17 mouse cellular contexts compared by ENCODE assay signal in genomic region chr8:89658998-89659944, GRCm38 (mm10).
A peak's percentile ranks its signal among the peaks of the same experiment; 100 is the strongest.
DNase-seq lines count a peak whose midpoint lies in the region; ATAC-seq and TF ChIP-seq lines count a peak whose summit lies in the region.
"Had no signal": no experiment of that assay in that cellular context is flagged by ENCODE, and none has a peak within 500 bp of the region (broad histone marks: within the 10 kb centered on the region; RNA-seq: fewer than 3 reads in every experiment).

No protein-coding gene starts in this region.

- H3K27ac ChIP-seq in heart, embryonic 12.5 days (ENCODE audit: poor library complexity, severe bottlenecking), result no peak overlapping the region
- H3K27ac ChIP-seq in kidney, postnatal 0 days, result peak overlapping the region; percentile 68
- no peak overlapping the region for H3K27ac ChIP-seq in embryonic facial prominence, embryonic 13.5 days
- H3K27ac ChIP-seq in neural tube, embryonic 11.5 days (ENCODE audit: low read depth, low read length), result no peak overlapping the region
- no peak overlapping the region for H3K27ac ChIP-seq in forebrain, embryonic 12.5 days
- H3K27ac ChIP-seq: hindbrain, embryonic 13.5 days; midbrain, embryonic 10.5 days had no signal

- no peak for DNase-seq in heart, postnatal 4 days
- DNase-seq in kidney, postnatal 0 days (ENCODE audit: low spot score), result peak; percentile 84
- DNase-seq in kidney, postnatal 25 days, result no peak
- no peak for DNase-seq in neural tube, embryonic 11.5 days (ENCODE audit: low spot score)
- no peak for DNase-seq in spleen, postnatal 4 days (ENCODE audit: low spot score in 2 of 2)
- DNase-seq: cerebellum, adult 11-12 months; kidney, postnatal 10 days; layer of hippocampus, postnatal 36 days; liver; right cerebral cortex, adult 18-20 months; spleen, adult 18-20 months had no signal

- H3K36me3 ChIP-seq in heart, embryonic 12.5 days, result no peaks in the 10 kb centered on the region
- H3K36me3 ChIP-seq in kidney, postnatal 0 days (ENCODE audit: insufficient read depth, low read length), result no peaks in the 10 kb centered on the region
- no peaks in the 10 kb centered on the region for H3K36me3 ChIP-seq in embryonic facial prominence, embryonic 13.5 days
- H3K36me3 ChIP-seq in neural tube, embryonic 11.5 days (ENCODE audit: control insufficient read depth, insufficient read depth, low read length), result no peaks in the 10 kb centered on the region
- no peaks in the 10 kb centered on the region for H3K36me3 ChIP-seq in forebrain, embryonic 12.5 days (replicated peaks)
- H3K36me3 ChIP-seq: hindbrain, embryonic 13.5 days; midbrain, embryonic 10.5 days had no signal

- no peak for TF ChIP-seq CTCF in kidney, postnatal 0 days (IDR thresholded peaks at IDR 0.05; ENCODE audit: low read depth)

- H3K9ac ChIP-seq in heart, embryonic 12.5 days, result no peak overlapping the region
- no peak overlapping the region for H3K9ac ChIP-seq in kidney, postnatal 0 days (ENCODE audit: low read depth, low read length)
- no peak overlapping the region for H3K9ac ChIP-seq in embryonic facial prominence, embryonic 13.5 days
- no peak overlapping the region for H3K9ac ChIP-seq in neural tube, embryonic 11.5 days (ENCODE audit: low read length)
- H3K9ac ChIP-seq in forebrain, embryonic 12.5 days, result no peak overlapping the region
- H3K9ac ChIP-seq: hindbrain, embryonic 13.5 days had no signal

- H3K9me3 ChIP-seq in heart, embryonic 12.5 days (replicated peaks), result no peaks in the 10 kb centered on the region
- no peaks in the 10 kb centered on the region for H3K9me3 ChIP-seq in kidney, postnatal 0 days (replicated peaks; ENCODE audit: low read length)
- H3K9me3 ChIP-seq in embryonic facial prominence, embryonic 13.5 days, result no peaks in the 10 kb centered on the region
- H3K9me3 ChIP-seq in neural tube, embryonic 11.5 days (ENCODE audit: control insufficient read depth, low read length), result no peaks in the 10 kb centered on the region
- no peaks in the 10 kb centered on the region for H3K9me3 ChIP-seq in forebrain, embryonic 12.5 days
- H3K9me3 ChIP-seq: hindbrain, embryonic 13.5 days; midbrain, embryonic 10.5 days had no signal

- peaks cover 10% of the 10 kb centered on the region; the same call in 1 of the 2 replicates for H3K4me1 ChIP-seq in heart, embryonic 12.5 days (replicated peaks)
- 0 out of 2 replicates have a peak, but pooled peaks cover 15% of the 10 kb centered on the region for H3K4me1 ChIP-seq in kidney, postnatal 0 days (replicated peaks; ENCODE audit: insufficient read depth, low read length)
- H3K4me1 ChIP-seq in embryonic facial prominence, embryonic 13.5 days, result peaks cover 17% of the 10 kb centered on the region
- H3K4me1 ChIP-seq in neural tube, embryonic 11.5 days (ENCODE audit: control insufficient read depth, insufficient read depth, low read length), result no peaks in the 10 kb centered on the region
- peaks cover 8% of the 10 kb centered on the region; the same call in 1 of the 2 replicates for H3K4me1 ChIP-seq in forebrain, embryonic 12.5 days

- H3K4me2 ChIP-seq in heart, embryonic 12.5 days, result peak overlapping the region; percentile 46
- 0 out of 2 replicates have a peak overlapping the region, but pooled peaks have one; percentile 30 for H3K4me2 ChIP-seq in kidney, postnatal 0 days (ENCODE audit: low read length)
- peak overlapping the region; percentile 12; the same call in 1 of the 2 replicates for H3K4me2 ChIP-seq in embryonic facial prominence, embryonic 13.5 days
- 0 out of 2 replicates have a peak overlapping the region, but pooled peaks have one; percentile 13 for H3K4me2 ChIP-seq in neural tube, embryonic 11.5 days (ENCODE audit: low read depth)
- no peak overlapping the region for H3K4me2 ChIP-seq in forebrain, embryonic 12.5 days
- H3K4me2 ChIP-seq: hindbrain, embryonic 13.5 days had no signal

- ATAC-seq in heart, embryonic 12.5 days (ENCODE audit: insufficient number of reproducible peaks, low FRiP score), result no peak
- ATAC-seq in kidney, postnatal 0 days (replicated peaks; ENCODE audit: low FRiP score, low read depth), result peak; percentile 71
- ATAC-seq in embryonic facial prominence, embryonic 13.5 days (ENCODE audit: insufficient number of reproducible peaks, insufficient read depth, low FRiP score, low TSS enrichment, low read depth), result no peak
- ATAC-seq in neural tube, embryonic 11.5 days (ENCODE audit: insufficient read depth, low FRiP score, low TSS enrichment), result no peak
- no peak for ATAC-seq in forebrain, embryonic 12.5 days (ENCODE audit: low FRiP score)
- ATAC-seq: lung, postnatal 0 days had no signal

- H3K27me3 ChIP-seq in heart, embryonic 12.5 days (replicated peaks), result no peaks in the 10 kb centered on the region
- H3K27me3 ChIP-seq in kidney, postnatal 0 days (ENCODE audit: insufficient read depth, low read length), result no peaks in the 10 kb centered on the region
- peaks cover 7% of the 10 kb centered on the region; the same call in 1 of the 2 replicates for H3K27me3 ChIP-seq in embryonic facial prominence, embryonic 13.5 days
- H3K27me3 ChIP-seq in neural tube, embryonic 11.5 days (ENCODE audit: control insufficient read depth, insufficient read depth, low read length), result peaks cover 2% of the 10 kb centered on the region; the same call in 1 of the 2 replicates
- H3K27me3 ChIP-seq in forebrain, embryonic 12.5 days, result 0 out of 2 replicates have a peak, but pooled peaks cover 17% of the 10 kb centered on the region

- WGBS in heart, embryonic 12.5 days, result 22% methylated on average over 14 of the region's 14 CpGs
- 18% methylated on average over 14 of the region's 14 CpGs for WGBS in kidney, postnatal 0 days
- 24% methylated on average over 14 of the region's 14 CpGs for WGBS in embryonic facial prominence, embryonic 13.5 days
- WGBS in neural tube, embryonic 11.5 days, result 5% methylated on average over 14 of the region's 14 CpGs
- 30% methylated on average over 14 of the region's 14 CpGs for WGBS in forebrain, embryonic 12.5 days

- no peak overlapping the region for H3K4me3 ChIP-seq in heart, embryonic 12.5 days
- H3K4me3 ChIP-seq in kidney, postnatal 0 days (replicated peaks; ENCODE audit: low read depth, low read length), result no peak overlapping the region
- no peak overlapping the region for H3K4me3 ChIP-seq in embryonic facial prominence, embryonic 13.5 days
- no peak overlapping the region for H3K4me3 ChIP-seq in neural tube, embryonic 11.5 days (ENCODE audit: low read depth, low read length)
- no peak overlapping the region for H3K4me3 ChIP-seq in forebrain, embryonic 12.5 days (replicated peaks)
- H3K4me3 ChIP-seq: hindbrain, embryonic 13.5 days; midbrain, embryonic 10.5 days had no signal
